Mouse (Mus musculus) thymus, adult 2 months (tissue): ENCODE data around the gene Cd200.

Experiments
- CTCF ChIP-seq: fragments of 200-500 bp; IDR thresholded peaks from 2 replicates; pipeline ENCODE4 v1.5.1; 2012; ENCODE audit warnings: mild to moderate bottlenecking, control low read depth, low read length, moderate library complexity, borderline replicate concordance; ENCODE audit not compliant: control insufficient read depth, poor library complexity, insufficient read depth; ENCODE audit errors: extremely low read depth
- POLR2A ChIP-seq: fragments of 200-500 bp; IDR thresholded peaks from 2 replicates; pipeline ENCODE4 v1.6.1; 2012; ENCODE audit warnings: mild to moderate bottlenecking, low read length, control low read depth, moderate library complexity; ENCODE audit not compliant: control insufficient read depth, poor library complexity, insufficient read depth; ENCODE audit errors: extremely low read depth

GRCm38 (mm10) chr16:45435591-45435990, 26.7 kb upstream of the Cd200 start:
- no peak for TF ChIP-seq CTCF
- TF ChIP-seq POLR2A: no peak
